Mouse (Mus musculus) layer of hippocampus, adult 9-10 months (tissue): ENCODE results near the gene Hadh.

Experiments
- DNase-seq: peaks from one replicate; pipeline ENCODE4 v3.0.0; 2022; ENCODE audit warnings: low spot score

The Hadh gene

DNA sequence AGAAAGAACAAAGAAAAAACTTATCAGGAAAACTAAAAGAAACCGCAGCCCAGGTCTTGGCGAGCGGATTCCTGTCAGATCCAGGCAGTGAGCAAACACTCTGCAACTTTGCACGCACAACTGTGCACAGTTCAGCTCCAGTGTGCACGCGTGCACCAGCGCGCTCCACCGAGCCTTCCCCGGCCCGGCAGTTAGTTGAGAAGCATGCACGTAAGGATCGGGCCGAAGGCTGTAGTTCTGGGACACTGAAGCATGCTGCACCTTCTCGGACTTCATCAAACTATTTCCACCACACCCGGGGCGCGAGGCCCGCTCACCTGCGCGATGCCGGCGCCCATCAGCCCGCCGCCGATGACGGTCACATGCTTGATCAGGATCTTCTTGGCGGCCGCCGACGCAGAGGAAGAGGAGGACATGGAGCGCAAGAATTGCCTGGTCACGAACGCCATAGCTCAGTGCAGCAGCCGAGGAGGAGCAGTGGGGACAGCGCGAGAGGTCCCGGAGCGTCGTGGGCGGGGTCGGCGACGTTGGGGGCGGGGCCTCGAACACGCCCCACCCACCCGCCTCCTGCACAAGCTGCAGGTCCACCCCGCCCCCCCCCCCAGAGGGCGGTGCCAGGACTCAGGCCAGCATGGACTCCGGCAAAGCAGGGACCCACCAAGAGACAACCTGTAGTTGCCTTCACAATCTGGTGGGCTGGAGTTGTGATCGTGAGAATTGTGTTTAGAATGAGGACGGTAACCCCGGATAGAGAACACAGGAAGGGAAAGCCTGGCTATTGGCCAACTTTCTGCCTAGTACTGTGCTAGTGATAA is at the start of gene Hadh:
Hadh (minus strand) TSS at position 543 of the 815 bp plus-strand sequence.
- DNase-seq = peak; percentile 68

- DNase-seq = peak; percentile 49
These were observed 48.3 kb upstream of the Hadh start for GRCm38 (mm10) chr3:131320184-131320583.

DNA sequence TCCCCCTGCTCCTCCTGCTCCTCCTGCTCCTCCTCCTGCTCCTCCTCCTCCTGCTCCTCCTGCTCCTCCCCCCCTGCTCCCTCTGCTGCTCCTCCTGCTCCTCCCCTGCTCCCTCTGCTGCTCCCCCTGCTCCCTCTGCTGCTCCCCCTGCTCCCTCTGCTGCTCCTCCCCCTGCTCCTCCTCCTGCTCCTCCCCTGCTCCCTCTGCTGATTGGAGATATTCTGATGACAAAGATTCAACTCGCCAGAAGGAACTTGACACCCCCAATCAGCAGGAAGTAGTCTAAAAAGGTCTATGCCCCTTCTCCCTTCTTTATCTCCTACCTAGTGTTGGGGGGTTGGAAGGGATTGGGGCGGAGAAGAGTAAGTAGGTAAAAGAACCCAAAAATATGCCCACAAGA is 46.3 kb upstream of the Hadh start:
- no peak for DNase-seq

DNA sequence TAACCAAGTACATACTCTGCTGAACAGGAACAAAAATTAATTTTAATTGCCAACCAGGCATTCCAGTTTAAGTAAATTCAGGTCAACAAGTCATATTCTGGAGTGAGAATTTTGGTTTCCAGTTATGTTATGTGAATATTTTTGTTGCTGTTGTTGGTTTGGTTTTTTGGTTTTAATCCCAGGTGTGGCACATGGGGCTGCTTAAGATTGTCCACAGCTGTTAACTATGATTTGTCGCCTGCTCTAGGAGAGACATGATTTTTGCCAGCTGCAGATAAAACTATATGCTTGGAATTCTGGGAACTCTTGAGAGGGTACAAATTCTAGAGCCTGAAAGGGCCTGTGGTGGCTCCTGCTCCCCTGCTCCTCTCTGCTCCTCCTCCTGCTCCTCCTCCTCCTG is 45.2 kb upstream of the Hadh start:
- DNase-seq = no peak

GRCm38 (mm10) chr3:131315957-131316510 is 44.1 kb upstream of the Hadh start:
- DNase-seq = no peak

DNA sequence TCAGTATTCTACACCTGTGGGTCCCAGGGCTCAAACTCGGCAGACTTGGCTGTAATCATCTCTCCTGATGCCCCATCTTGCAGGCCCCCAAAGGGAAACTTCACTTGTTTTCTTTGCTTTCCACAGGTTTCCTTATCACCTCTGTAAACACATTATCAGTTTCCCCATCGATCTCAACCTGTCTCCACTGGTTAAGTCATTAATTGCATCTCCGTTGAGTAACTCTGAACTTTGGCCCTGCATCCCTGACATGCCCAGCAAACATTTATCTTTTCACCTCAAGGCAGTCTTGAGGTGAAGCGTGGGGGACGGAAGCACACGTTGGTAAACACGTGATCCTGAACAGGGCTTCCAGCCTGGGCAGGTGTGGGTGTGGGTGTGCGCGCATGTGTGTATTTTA is 40.4 kb upstream of the Hadh start:
- no peak for DNase-seq

GRCm38 (mm10) chr3:131310572-131310971 is 38.7 kb upstream of the Hadh start:
- DNase-seq = no peak

DNA sequence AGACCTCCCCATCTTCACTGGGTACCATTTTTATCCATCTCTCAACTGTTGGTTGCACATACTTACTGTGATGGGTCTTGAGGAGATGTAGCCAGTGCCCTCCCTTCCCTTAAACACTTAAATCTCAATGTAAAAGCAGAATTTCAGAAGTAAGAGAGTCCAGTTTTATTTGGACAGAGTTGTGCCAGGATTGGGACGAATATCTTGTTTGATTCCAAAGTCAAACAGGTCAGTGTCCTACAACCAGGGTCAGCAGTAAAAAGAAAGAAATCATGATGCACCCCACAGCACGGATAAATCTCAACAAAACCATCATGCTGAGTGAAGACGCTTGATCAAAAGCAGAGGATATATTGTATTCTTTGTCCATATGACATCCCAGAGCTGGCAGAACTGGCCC is 35.9 kb upstream of the Hadh start:
- DNase-seq = no peak

DNA sequence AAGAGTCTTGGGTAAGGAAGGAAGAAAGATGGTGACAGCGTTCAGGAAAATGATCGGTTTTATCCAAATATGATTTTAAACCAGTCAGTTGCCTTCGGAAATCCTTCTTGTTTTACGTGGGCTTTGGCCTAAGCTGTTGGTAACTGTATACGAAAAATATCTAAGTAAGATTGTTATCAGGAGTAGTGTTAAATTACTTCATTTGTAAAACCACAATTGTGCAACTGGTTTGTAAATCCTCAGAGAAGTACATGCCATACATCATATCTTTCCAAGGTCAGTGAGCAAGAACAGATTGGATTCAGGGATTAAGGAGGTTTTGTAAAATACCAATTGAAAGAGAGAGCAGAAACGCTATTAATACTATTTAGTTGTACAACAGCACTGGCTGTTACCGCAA is 34.4 kb upstream of the Hadh start:
- no peak for DNase-seq

GRCm38 (mm10) chr3:131303320-131303714 is 31.4 kb upstream of the Hadh start:
- no peak for DNase-seq

DNA sequence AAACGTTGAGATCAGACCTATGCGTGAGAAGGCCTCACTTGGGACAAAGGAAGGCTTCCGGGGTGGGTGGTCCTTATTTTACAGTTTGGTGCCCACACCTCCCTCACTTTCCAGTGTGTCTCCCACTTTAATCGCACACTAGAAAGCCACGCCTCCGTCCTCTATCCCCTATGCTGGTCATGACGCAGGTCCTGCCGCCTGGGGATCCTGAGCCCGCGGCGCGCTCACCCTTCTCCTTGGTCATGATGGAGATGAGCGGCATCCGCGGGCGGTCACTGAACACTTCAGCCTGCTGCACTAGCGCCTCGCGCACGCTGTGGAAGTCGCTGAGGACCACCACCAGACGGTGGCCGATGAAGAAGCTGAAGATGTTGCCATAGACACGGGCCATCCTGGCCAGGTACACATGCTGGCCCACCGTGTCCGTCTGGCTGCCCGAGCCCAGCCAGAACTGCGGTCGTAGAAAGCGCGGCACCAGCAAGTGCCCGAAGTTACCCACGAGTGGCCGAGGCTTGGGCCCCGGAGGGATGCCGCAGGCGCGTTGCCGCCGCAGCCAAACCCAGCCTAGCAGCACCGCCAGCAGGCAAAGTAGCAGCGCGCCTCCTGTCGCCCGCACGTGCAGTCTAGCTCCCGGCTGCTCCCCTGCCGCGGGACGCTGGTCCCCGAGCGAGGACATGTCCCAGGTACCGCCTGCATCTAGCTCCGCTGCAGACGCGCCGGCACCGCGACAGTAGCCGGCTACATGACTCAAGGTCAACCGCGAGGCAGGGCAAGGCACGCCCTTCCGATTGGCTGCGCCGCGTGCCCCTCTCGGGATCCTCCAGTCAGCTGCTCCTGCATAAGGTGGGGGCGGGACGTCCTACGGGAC is 30.8 kb upstream of the Hadh start, which contains the start of gene Cyp2u1:
Cyp2u1 (minus strand) TSS at position 776 of the 868 bp plus-strand sequence.
- peak; percentile 80 for DNase-seq

- DNase-seq = peak; percentile 32
These were observed 28.0 kb upstream of the Hadh start for GRCm38 (mm10) chr3:131299908-131300307.

GRCm38 (mm10) chr3:131299078-131299477 is 27.2 kb upstream of the Hadh start:
- no peak for DNase-seq

DNA sequence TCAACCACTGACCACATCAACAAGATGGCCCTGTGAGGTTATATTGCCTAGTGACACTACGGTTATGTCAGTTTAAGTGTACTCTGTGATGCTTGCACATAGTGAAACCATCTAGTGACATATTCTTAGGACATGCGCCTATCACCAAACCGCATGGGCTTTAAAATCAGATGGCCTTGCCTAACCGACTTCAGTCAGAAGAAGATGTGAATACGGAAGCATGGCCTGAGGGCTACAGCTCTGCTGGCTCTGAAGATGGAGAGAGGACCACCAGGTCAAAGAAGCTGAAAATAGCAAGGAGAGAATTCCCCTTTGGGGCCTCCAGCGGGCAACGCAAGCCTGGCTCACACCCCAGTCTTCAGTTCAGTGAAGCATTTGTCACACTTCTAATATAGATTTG is 25.0 kb upstream of the Hadh start:
- DNase-seq = no peak

- DNase-seq = no peak
These were observed 23.8 kb upstream of the Hadh start for GRCm38 (mm10) chr3:131295513-131296200.

DNA sequence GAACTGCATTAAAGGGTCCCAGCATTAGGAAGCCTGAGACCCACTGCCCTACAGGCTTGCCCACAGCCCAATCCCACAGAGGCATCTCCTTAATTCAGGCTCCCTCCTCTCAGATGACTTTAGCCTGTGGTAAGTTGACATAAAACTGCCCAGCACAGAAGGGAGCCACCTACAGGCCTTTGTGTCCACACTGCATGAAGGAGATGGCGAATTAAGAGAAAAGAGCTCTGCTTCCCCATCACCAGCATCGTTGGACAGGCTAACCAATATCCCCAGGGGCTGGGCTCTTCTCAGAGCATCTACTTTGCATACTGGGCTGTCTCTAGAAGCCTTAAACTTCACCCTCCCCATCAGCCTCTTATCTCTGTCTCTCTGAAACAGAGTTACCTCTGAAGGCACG is 22.6 kb upstream of the Hadh start:
- DNase-seq = no peak

DNA sequence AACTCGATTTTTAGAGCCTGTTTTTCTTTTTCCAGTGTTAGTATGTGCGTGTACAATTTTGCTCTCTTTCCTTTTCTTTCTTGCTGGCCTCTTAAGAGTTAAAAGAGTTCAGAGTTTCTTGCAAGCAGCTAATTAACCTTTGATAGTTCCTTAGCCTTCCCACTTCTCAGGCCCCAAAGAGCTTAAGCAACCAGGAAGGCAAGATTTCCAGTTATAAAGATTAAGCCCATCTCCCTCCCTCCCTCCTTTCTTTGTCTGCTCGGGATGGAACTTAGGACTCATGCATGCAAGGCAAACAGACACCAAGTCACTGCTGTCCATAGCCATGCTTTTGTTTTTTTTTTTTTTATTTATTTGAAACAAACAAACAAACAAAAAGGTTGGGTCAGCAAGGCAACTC is 21.1 kb upstream of the Hadh start:
- DNase-seq = no peak

- DNase-seq = no peak
These were observed 20.4 kb upstream of the Hadh start for GRCm38 (mm10) chr3:131292349-131292748.

GRCm38 (mm10) chr3:131291890-131292289 is 20.0 kb upstream of the Hadh start:
- DNase-seq = no peak

DNA sequence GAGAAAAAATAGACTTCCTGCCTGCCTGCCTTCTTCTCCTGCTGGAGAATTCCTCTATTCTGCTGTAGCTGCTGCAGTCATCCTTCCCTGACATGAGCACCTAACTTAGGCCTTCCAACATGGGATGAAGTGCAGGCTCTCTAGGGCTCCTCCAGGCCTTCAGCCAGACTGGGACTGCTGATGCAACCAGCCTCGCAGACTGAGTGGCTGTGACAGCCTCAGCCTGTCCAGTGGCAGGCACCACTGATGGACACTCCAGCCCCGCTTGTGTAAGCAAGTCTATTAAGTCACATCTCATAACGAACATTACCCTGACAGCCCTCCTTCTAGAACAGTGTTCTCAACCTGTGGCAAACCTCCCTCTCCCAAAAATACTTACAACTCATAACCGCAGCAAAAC is 2.2 kb upstream of the Hadh start:
- no peak for DNase-seq

DNA sequence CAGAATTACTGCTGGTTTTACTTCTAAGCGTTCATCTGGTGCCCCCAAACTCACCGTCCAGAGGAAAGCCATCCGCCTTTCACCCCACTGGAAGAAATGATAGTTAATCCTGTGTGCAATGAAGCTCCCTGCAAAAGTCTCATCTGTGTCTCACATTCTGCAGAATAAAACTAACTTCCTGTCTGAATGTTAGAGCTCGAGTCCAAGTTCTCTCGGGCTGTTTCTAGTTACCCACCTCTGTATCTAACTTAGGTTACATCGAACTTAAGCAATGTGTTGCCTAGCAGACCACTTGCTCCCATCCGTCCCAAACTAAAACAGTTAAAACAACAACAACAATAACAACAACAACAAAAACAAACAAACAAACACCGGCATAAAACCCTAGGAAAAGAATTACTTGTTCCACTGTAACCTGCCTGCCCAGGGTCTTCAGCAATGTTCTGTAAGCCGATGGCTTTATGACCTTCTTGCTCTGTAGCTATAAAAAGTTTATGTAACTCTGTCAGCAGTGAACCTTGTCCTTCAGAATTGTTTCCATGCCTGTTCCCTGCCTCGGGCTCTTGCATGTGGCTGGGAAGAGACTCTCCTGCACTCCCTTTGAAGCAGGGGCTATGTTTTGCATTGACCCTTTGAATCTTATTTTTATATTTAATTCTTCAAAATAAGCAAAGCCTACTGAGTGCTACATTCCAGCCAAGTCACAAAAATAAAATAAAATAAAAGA is 636 bp upstream of the Hadh start:
- no peak for DNase-seq

DNA sequence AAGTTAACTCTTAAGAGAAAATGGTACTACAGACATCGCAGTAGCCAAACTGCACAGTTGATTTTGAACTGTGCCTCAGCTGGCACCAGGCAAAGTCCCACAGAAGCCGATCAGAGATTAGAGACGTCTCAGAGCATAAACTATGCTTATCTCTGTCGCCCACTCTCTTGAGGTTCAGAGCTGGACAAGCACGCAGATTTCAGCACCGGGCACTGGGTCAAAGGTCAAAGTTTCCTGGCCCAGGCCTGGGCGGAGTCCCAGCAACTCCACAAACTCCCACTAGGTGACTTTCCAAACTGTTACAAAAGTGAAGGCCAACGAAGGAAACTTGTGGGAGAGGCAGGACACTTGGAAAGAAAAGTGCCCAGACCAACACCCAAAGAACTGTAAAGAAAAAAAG is 744 bp downstream of the Hadh start:
- no peak for DNase-seq
